Mouse (Mus musculus): ENCODE results near the gene Osbpl10.

Osbpl10 gene

DNA sequence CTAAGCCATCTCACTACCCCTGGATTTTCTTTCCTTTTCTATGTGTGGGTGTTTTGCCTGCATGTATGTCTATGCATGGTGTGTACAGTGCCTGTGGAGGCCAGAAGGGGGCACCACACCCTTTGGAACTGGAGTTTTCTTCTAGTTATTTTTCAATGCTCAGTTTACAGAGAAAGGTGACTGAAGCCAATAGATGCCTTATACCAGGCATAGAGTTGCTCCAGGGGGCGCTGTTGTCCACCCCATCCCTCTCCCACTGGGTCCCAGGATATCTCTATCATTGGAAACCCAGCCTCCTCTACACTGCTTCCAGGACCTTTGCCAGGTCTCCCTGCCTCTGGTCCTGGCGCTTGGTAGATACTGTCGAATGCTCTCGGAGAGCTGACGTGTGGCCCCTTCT is 184.7 kb downstream of the Osbpl10 start:
- peak; percentile 52 for DNase-seq (ENCODE audit: low read depth, low spot score)

DNA sequence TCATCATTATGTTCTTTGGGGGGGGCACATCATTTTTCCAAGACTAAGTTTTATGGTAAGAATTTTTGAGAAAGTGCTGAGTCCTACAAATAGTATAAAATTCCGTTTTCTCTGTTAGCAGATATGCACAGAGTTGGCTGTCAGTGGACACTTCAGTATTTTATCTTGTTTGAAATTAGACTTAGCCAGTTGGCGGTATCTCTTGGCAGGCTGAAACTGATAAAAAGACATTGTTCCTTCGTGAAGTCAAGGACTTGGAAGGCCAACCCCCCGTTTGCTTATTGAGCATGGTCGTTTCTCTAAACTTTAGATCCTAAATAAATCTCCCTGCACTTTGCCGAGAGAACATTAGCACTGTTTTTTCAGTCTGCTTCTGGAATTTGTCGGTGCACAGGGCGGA is 185.3 kb downstream of the Osbpl10 start:
- no peak for DNase-seq (ENCODE audit: low read depth, low spot score)

DNA sequence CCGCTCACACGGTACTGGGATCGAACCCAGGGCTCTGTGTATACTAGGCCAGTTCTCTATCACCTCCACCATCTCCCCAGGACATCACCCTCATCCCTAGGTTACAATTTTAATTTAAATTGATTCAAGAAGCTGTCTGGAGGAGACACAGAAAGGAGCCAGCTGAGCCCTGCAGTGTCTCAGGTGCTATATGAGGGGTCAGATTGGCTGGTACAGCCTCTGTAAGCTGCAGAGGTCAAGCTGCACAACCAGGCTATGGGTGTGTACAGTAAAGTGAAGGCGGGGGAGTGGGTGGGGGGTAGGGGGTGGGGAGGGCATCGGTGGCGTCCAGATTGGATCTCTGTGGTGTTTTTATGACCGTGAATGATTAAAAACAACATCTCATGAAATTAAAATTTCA is 186.0 kb downstream of the Osbpl10 start:
- no peak for DNase-seq (ENCODE audit: low read depth, low spot score)

DNA sequence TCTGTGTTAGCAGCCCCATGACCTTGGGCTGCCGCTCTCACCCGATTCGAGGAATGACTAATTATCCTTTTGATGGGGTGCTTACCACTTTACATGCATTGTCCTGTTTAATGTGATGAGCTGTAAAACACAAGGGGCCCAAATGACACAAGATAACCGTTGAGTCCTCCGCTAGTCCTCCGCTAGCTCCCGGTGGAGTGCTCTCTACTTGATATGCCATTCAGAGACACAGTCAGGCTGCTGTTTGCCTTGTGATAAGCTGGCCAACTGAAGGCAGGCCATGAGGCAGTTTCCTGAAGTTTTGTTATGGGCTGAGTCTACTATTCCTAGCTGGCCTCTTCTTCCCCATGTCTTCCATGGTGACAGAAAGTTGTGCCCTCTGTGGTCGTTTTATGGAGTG is 187.6 kb downstream of the Osbpl10 start:
- DNase-seq (ENCODE audit: low read depth, low spot score) = no peak

DNA sequence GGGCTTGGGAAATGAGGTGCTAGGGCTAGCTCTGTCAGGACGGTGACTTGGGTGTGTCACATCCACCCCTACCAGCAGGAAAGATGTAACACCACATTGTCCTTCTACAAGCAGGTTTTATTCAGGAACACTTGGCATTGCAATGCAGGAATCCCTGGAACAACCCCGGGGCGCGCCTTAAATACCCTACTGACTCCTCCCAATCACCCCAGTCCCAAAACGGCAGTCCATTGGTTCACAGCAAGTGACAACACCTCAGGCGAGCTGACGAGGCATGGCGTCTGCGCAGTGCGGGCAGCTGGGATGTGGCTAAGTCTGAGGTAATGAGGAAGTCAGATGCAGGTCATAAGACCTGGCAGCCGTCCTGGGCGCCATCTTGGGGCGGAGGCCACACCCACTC is 191.2 kb downstream of the Osbpl10 start:
- no peak for DNase-seq (ENCODE audit: low read depth, low spot score)

DNA sequence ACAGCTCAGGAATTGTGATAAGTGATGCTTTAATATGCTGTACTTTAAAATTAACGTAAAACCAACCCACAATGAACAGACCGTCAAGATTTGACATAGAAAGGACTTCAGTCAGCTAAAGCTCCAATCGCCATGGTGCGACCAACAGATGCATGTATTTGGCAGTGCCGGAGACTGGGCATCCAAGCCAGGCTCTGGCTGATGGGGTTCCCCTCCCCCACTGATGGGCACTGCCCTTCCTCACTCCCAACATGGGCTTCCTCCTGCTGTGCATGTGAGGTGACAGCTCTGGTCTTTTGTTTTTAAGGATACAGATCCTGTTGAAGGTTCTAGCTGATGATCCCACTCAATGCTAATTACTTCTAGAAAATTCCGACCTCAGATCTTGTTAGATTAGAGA is 193.7 kb downstream of the Osbpl10 start:
- DNase-seq (ENCODE audit: low read depth, low spot score) = no peak

DNA sequence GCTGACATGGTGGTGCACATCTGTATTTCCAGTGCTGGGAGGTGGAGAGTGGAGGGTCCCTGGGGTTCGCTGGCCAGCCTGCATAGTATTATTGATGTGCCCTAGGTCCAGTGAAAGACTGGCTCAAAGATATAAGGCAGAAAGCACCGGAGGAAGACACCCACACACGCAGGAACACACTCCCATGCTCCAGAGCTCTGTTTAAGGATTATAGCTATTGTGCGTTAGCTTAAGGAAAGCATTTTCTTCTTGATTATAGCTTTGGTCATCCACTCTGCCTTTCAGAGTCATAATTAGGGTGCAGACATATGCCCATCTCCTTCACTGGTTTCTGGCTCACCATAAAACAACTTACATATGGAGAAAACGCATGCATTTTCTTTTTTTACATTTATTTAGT is 200.8 kb downstream of the Osbpl10 start:
- DNase-seq (ENCODE audit: low read depth, low spot score) = no peak

DNA sequence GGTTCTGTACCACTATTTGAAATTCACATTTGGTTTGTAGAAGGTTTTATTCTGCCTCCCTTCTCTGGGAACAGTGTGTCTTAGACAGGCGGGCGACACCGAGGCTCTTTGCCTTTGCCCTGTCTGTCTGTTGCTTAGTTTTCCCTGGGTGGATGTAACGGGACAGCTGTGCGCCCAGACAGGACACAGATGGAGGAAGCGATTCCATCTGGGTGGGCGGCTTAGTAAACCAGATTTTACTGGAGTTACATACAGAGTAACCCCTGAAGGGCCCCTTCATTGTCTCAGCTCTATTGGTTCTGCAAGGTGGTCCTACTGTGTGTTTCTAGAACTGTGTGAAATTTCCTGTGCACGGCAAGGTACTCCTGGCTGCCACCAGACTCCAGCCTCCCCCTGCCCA is 201.6 kb downstream of the Osbpl10 start:
- DNase-seq (ENCODE audit: low read depth, low spot score) = no peak

DNA sequence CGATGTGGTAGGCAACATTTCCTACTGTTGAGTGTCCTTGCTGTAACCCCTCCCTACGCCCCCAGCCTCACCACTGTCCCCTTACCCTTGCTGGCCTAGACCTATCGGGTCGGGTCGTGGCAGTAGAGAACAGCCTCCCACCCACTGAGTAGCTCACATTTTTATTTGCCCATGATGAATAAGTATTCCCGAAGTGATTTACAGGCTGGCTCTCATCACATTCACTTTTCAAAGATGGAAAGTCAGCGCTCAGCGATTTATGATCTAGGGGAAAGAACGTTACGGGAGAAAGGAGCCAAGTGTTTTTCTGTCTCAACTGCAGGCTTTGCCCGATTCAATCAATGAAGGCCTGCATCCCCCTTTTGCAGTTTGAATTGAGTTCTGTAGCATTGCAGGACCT is 208.0 kb downstream of the Osbpl10 start:
- no peak for DNase-seq (ENCODE audit: low read depth, low spot score)

DNA sequence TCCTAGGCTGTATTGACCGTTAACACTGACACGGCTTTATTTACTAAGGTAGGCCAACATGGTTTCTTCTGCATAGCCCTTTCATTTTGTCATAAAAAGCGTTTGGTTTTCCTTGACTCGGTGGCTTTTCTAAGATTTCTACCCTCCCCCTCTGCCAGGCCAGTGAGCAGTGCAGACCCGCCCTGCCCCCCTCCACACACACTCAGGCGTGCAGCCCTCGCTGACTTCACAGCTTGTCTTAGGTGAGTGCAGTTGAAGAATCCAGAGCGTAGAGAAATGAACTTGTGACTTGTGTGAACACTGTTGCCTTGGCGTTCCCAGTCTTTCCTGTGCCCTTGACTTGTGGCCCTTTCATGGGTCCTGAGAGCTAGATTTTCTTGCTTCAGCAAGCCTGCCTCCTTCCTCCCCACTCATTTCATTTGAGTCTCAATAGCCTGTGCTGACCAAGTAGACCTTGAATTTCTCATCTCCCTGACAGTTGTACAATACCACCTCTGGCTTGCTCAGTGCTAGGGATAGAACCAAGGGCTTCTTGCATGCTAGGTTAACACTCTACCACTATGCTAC is 212.1 kb downstream of the Osbpl10 start:
- DNase-seq (ENCODE audit: low read depth, low spot score) = no peak

DNA sequence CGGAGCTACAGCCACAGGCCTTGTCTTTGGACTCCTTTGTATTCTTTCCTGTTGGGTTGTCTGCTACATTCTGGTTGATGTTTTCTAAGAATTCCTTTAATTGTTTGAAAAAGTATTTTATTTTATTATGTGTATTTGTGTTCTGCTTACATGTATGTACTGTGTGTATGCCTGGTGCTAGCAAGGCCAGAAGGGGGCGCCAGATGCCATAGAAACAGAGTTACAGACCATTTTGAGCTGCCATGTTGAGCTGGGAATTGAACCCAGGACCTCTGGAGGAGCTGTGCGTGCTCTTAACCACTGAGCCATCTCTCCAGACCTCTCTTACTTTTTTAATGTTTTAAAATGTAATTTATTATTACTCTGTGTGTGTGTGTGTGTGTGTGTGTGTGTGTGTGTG is 214.5 kb downstream of the Osbpl10 start:
- no peak for DNase-seq (ENCODE audit: low read depth, low spot score)

DNA sequence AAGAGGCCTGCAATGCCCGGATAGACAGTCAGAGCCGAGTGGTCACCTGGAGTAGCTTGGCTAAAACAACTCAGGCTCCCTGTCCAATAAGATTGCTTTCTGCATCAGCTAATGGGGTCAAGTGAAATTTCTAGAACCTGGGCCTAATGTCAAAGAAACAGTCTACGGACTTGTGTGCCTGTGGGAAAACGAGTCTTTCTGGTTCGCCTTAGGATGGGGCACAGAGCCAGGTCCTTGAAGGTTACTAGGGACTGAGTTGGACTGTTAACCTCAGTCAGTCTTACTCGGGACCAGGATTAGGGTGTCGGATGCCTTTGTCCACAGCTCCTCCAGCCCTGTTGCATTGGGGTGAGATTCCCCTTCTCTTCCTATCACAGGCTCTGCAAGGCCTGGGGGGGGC is 218.7 kb downstream of the Osbpl10 start:
- DNase-seq (ENCODE audit: low read depth, low spot score) = no peak

DNA sequence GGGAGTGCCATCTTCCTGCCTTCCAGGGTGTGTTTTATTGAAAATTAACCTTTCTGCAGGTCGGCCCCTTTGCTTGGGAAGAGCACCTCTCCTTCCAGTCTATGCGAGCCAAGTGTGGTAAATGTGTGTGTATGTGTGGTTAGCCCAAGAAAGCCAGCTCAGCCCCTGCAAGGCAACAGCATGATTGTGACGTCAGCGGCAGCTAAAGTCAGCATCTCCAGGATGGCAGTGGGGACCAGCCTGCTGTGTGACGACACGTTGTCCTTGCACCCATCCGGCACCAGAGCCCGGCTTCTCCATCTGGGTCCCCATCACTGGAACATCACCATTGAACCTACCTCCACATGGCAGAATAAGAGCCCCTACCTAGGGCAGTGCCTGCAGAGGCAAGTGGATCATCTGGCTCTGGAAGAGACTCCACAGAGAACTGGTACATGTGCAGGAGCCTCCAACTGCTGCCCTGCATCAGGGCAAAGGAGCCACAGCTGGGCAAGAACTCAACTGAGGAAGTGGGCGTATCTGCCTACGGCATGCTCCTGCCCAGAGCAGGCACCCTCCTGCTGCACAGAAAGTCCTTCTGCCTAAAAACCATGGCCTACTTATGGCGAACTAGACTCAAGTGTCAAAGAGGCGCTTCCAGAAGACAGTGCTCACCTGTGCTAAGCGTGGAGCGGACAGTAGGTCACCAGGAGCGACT is 221.9 kb downstream of the Osbpl10 start:
- DNase-seq (ENCODE audit: low read depth, low spot score) = no peak

DNA sequence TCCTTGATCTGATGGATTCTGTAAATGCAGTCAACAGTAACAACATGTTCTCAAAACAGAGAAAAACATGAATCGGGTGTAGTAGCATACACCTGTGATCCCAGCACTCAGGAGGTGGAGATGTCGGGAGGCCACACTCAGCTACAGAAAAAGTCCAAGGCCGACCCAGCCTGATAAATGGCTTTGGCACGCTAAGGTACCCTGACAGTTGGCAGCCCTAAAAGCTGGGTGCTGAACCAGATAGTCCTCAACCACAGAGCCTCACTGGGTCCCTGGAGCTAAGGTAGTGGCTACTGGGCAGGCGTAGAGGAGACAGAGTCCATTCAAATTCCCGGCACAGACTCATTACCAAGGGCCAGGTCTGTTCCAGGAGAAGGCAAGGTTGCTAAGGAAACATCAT is 222.9 kb downstream of the Osbpl10 start:
- no peak for DNase-seq (ENCODE audit: low read depth, low spot score)

DNA sequence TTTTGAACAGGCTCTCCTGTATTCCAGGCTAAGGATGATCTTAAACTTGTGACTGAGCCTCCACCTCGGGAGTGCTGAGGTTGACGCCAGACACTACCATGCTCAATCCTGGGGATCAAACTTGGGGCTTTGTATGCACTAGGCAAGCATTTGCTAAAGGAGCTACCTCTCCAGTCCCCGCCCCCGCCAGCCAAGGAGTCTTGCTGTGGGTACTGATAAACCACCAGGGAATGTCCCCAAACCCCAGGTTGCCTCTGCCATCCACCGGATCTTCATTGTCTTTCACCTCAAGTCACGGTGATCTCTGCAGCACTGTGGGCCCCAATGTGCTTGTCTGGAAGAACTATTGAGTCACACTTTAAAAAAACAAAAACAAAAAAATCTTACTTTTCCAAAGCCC is 224.8 kb downstream of the Osbpl10 start:
- no peak for DNase-seq (ENCODE audit: low read depth, low spot score)

DNA sequence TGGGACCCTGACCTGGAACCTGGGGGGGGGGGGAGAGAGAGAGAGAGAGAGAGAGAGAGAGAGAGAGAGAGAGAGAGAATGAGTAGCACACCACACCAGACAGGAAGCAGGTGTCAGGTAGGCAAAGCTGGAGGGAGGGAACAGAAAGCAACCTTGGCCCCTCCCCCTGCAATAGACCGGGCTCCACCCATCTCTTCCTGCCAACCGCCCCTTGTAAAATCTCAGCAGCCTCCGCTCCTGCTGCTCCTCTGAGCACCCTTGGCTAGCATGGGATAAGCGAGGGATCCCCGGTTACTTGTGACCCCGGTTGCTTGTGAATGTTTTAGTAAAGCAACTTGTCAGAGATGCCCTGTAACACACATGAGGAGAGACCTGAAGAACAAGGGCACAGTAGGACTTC is 227.1 kb downstream of the Osbpl10 start:
- no peak for DNase-seq (ENCODE audit: low read depth, low spot score)

DNA sequence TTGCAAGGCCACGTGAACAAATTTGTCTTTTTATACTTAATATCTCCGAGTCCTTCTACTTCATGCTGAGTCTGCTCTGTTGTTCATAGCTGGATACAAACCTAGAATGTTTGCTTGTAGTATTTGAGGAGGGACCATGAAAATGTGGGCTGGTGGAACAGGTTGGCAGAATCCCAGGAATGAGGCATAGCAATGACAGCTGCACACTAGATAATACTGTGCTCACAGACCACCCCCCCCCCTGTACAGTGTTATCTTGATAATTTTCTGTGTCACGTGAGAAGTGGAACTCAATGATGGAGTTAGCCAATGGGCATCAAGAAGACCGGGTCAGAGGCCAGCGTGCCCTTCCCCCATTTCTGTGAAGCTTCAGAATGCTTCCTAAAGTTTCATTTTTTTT is 227.8 kb downstream of the Osbpl10 start:
- no peak for DNase-seq (ENCODE audit: low read depth, low spot score)

DNA sequence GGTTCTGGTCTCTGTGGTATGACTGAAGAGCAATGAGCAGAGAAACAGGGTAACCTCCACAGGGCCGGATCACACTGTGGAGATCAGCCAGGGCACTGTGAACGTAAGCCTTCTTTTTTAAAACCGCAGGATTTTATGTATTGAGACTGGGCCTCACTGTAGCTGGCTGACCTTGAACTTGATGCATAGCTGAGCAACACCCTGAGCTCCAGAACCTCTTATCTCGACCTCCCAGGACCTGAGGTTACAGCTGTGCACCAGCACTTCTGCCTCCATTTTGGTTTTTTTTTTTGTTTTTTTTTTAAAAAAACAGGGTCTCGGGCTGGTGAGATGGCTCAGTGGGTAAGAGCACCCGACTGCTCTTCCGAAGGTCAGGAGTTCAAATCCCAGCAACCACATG is 231.4 kb downstream of the Osbpl10 start:
- no peak for DNase-seq (ENCODE audit: low read depth, low spot score)

DNA sequence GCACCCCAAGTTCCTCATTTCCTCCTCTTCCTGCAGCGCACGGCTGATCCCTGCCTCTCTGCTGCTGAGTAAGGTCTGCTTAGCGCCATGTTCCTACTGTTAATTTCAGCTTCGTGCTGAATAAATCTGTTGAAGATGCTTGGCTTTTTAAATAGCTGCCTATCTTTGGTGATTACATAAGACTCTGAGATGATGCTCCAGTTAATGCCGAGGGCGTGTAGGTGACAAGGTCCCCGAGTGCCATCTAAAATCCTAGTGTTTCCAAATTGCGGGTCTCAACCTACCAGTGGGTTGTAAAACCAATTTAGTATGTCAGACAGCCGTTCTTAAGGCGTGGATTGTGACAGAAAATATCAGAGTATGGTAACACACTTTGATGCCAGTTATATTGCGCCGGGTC is 232.2 kb downstream of the Osbpl10 start:
- DNase-seq (ENCODE audit: low read depth, low spot score) = no peak

DNA sequence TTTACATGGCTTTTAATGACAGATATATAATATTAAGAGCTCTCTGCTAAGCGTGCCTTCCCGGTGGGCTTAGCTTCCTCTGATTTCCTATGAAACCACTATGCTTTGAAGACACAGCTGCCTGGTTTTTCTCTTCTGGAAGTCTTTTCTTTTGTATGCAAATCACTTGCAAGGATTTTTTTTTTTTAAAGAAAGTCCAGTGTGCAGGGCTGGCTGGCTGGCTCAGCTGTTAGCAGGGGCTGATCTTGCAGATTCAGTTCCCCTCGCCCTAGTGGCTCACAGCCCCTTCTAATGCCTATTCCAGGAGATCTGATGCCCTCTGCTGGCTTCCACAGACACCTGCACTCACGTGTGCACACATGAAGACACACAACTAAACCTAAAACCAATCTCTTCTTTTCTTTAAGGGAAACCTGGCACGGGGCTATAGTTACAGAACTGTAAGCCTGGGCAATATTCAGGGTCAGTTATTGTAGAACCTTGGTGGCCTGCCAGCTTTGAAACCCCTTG is 235.4 kb downstream of the Osbpl10 start:
- no peak for DNase-seq (ENCODE audit: low read depth, low spot score)

DNA sequence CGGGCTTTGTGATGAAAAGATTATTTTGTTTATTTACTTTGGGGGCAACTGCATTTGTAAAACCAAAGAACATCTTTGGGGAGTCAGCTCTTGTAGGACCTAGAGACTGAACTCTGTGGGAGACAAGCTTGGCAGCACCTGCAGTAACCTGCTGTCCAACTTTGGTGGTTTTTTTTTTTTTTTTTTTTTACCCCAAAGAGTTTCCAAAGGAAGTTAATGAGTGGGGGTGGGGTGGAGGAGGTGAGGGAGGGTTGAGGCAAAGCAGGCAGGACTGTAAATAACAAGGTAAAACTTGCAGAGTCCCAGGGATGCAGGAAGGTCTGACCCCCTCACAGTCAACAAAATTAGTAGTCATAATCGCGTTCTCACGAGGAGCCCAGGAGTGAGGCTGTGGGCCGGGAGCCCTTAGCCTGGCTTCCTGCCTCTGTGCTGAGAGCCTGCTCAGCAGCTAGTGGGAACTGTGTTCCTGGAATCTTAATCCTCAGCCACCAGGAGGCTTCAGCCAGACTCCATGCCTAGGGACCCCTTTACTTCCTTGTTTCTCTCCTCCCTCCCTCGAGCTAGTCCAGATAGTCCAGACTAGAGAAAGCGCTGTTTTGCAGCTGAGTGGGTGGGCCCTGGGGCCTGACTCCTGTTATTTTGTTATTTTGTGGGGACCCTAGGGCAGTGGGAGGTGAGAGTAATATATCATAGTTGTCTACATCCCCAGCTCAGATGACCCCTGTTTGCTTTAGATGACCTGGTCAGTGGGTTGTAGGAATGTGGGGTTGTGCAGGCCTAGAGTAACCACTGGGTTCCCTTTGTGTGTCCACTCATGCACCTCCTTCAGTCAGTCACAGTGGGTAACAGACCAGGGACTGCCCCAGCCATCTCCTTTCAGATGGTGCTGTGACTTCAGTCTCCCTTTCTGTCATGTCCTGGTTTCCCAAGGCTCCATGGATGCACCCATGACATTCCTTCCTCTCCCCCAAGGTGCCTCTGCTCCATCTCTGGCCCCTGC is 236.5 kb downstream of the Osbpl10 start:
- DNase-seq (ENCODE audit: low read depth, low spot score) = no peak

All from c-Kit-negative CD71-positive TER-119-positive erythroid progenitor cells, embryonic 14.5 days (primary cell).